Mouse (Mus musculus) midbrain, embryonic 15.5 days (tissue): ENCODE results near the gene Ddx55. TPM values are rescaled to one million over a fixed set of nuclear protein-coding genes. Genes with fewer than 3 reads are reported as not detected.

Source experiments
- ATAC-seq: fragments of 200-750 bp; cut with Nextera tagmentation; replicated peaks from 2 replicates; pipeline ENCODE4 v1.8.0; 2017; ENCODE audit warnings: moderate TSS enrichment
- H3K27ac ChIP-seq: fragments of 300-500 bp; sonication (generic); 2 replicates; pipeline ENCODE4 v1.5.1; 2015; ENCODE audit warnings: mild to moderate bottlenecking, inconsistent platforms
- H3K27me3 ChIP-seq: fragments of 300-500 bp; sonication (generic); replicated peaks from 2 replicates; pipeline ENCODE4 v1.6.1; 2015; ENCODE audit warnings: inconsistent platforms
- H3K36me3 ChIP-seq: fragments of 300-500 bp; sonication (generic); replicated peaks from 2 replicates; pipeline ENCODE4 v1.6.1; 2015; ENCODE audit warnings: inconsistent platforms
- H3K4me1 ChIP-seq: fragments of 300-500 bp; sonication (generic); 2 replicates; pipeline ENCODE4 v1.6.1; 2015; ENCODE audit warnings: inconsistent platforms
- H3K4me2 ChIP-seq: fragments of 300-500 bp; sonication (generic); 2 replicates; pipeline ENCODE4 v1.6.1; 2015; ENCODE audit warnings: inconsistent platforms, mild to moderate bottlenecking, moderate library complexity
- H3K4me3 ChIP-seq: fragments of 300-500 bp; sonication (generic); 2 replicates; pipeline ENCODE4 v1.5.1; 2015; ENCODE audit warnings: mild to moderate bottlenecking, inconsistent platforms
- H3K9ac ChIP-seq: fragments of 300-500 bp; sonication (generic); 2 replicates; pipeline ENCODE4 v1.6.1; 2015; ENCODE audit warnings: mild to moderate bottlenecking, inconsistent platforms
- H3K9me3 ChIP-seq: fragments of 300-500 bp; sonication (generic); 2 replicates; pipeline ENCODE4 v1.6.1; 2016; ENCODE audit warnings: inconsistent platforms
- WGBS: fragments of 180-500 bp; shearing (Covaris S2); methylation state at CpG from one replicate; pipeline ENCODE4 v1.1.7; 2015; ENCODE audit warnings: mixed read lengths; 5-methylcytosine and 5-hydroxymethylcytosine counted together
- polyA plus RNA-seq: library from polyadenylated mRNA; unstranded; fragments of >200 nt; fragmentation: Nextera tagmentation; extraction: Ambion mirVana; gene quantifications from 2 replicates; pipeline ENCODE4 v1.2.1, GENCODE M21; 2015

The Ddx55 gene
- 26.7 and 30.5 TPM in 2 replicates for polyA plus RNA-seq

GRCm38 (mm10) chr5:124552558-124553307, at the start of gene Ddx55:
Gene Ddx55 (plus strand): TSS chr5:124552864.
- Histone ChIP-seq H3K36me3 (peaks cover 28% of the 10 kb centered on the region), H3K27ac (peak within 1 kb of the TSS; percentile 84), H3K27me3 (no peaks in the 10 kb centered on the region), H3K9ac (peak within 1 kb of the TSS; percentile 86), H3K4me1 (peaks cover 15% of the 10 kb centered on the region), H3K9me3 (no peaks in the 10 kb centered on the region), H3K4me3 (peak within 1 kb of the TSS; percentile 93), H3K4me2 (peak within 1 kb of the TSS; percentile 79)
- under 1% methylated on average over 66 of the region's 66 CpGs for WGBS
- peak; percentile 85 for ATAC-seq

DNA sequence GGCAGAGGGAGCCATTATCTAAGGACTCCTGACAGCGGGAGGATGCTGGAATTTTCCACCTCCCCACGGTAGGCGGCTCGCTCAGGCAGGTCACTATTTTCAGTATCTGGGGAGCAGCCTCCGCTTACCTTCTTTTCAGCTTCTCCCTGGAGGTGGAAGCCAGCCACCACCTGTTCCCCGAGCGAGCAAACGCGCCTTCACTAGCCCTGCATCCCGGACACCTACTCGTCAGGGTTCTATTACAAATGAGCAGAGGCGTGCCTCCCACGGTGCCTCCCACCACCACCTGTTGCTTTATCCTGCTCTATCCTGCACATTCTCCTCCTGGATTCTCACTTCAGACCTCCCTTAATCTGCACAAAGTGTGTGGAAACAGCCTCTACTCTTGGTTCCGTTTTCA, 48.9 kb upstream of the Ddx55 start:
- Histone ChIP-seq H3K27me3 (no peaks in the 10 kb centered on the region), H3K9me3 (no peaks in the 10 kb centered on the region), H3K4me2 (no peak overlapping the region), H3K4me3 (no peak overlapping the region), H3K27ac (no peak overlapping the region), H3K36me3 (no peaks in the 10 kb centered on the region), H3K9ac (no peak overlapping the region), H3K4me1 (no peaks in the 10 kb centered on the region)
- 57% methylated on average over 14 of the region's 14 CpGs for WGBS
- ATAC-seq: no peak

GRCm38 (mm10) chr5:124505235-124505634, 47.4 kb upstream of the Ddx55 start:
- Histone ChIP-seq H3K27ac (no peak overlapping the region), H3K9ac (no peak overlapping the region), H3K4me1 (no peaks in the 10 kb centered on the region), H3K4me3 (no peak overlapping the region), H3K27me3 (no peaks in the 10 kb centered on the region), H3K4me2 (no peak overlapping the region), H3K9me3 (no peaks in the 10 kb centered on the region), H3K36me3 (no peaks in the 10 kb centered on the region)
- ATAC-seq: no peak
- WGBS: 96% methylated on average over 4 of the region's 4 CpGs

DNA sequence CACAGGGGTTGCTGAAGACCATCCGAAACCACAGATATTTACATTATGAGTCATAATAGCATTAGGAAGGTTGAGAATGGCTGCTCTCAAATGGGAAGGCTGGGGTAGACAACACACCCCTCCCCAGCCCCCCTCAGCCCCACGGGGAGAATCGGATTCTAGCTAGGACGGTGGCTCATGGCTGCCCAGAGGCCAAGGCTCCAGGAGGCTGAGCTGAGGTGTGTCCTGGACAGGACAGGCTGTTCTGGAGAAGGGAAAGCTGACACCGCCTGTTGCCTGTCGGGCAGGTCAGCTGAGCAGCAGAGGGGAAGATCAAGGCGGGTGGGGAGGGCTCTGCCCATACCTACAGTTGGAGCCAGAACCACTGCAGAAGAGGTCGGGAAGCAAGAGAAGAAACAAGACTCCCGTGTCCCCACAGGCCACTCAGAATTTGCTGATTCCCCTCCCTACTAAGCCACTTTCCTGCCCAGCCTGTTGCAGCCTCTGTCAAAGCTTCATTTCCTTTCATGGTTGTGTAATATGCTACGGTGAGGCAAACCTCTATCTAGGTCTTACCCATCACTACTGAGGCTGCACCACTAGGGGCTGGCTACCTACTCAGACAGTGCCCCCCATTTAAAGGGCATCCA, 45.8 kb upstream of the Ddx55 start:
- H3K27me3 ChIP-seq: no peaks in the 10 kb centered on the region
- no peaks in the 10 kb centered on the region for H3K4me1 ChIP-seq
- no peak overlapping the region for H3K9ac ChIP-seq
- WGBS: 77% methylated on average over 10 of the region's 10 CpGs
- no peak overlapping the region for H3K4me3 ChIP-seq
- H3K36me3 ChIP-seq: no peaks in the 10 kb centered on the region
- no peaks in the 10 kb centered on the region for H3K9me3 ChIP-seq
- H3K27ac ChIP-seq: no peak overlapping the region
- H3K4me2 ChIP-seq: no peak overlapping the region
- ATAC-seq: no peak

DNA sequence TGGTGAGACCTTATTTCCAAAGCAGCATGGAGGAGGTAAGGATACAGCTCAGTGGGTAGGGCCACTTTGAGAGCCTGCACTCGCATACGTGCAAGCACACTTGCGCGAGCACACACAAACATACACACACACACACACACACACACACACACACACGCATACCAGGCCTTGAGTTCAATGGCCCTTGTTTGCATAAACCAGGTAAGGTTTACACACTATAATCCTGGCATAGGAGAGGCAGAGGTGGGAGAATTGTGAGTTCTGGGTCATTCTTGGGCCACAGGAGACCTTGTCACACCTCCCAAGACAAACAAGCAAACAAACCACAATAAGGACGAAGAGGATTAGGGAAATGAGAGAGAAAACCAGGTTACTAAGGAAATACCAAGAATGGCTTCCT, 43.5 kb upstream of the Ddx55 start:
- no peak for ATAC-seq
- Histone ChIP-seq H3K9me3 (no peaks in the 10 kb centered on the region), H3K36me3 (peaks cover 12% of the 10 kb centered on the region), H3K27me3 (no peaks in the 10 kb centered on the region), H3K27ac (no peak overlapping the region), H3K4me3 (no peak overlapping the region), H3K4me1 (no peaks in the 10 kb centered on the region), H3K9ac (no peak overlapping the region), H3K4me2 (no peak overlapping the region)
- WGBS: 98% methylated on average over 6 of the region's 6 CpGs

DNA sequence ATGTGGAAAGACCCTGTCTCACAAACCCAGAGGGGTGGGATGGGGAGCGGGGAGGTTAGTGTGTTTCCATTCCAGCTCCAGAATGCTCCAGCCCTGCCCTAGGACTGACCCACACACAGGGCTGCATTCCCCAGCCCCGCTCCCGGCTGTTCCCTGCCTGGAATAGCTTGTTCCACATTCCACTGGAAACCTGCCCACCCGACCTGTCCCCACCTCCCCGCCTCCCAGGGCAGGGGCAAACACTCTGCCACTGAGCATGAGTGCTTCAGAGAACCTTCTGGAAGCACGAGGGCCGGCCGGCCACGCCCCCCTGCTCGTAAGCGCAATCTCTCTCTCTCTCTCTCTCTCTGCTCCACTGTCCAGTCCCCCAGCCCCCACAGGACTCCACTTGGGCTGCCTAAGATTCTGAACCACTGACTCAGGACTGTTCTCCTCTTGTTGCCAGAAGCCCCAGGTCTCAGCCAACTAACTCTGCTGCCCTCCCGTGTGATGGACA, 42.9 kb upstream of the Ddx55 start:
- no peaks in the 10 kb centered on the region for H3K9me3 ChIP-seq
- no peak overlapping the region for H3K4me3 ChIP-seq
- no peak overlapping the region for H3K4me2 ChIP-seq
- H3K27me3 ChIP-seq: no peaks in the 10 kb centered on the region
- H3K4me1 ChIP-seq: no peaks in the 10 kb centered on the region
- H3K27ac ChIP-seq: no peak overlapping the region
- peaks cover 16% of the 10 kb centered on the region for H3K36me3 ChIP-seq
- ATAC-seq: no peak
- 84% methylated on average over 12 of the region's 12 CpGs for WGBS
- H3K9ac ChIP-seq: no peak overlapping the region

DNA sequence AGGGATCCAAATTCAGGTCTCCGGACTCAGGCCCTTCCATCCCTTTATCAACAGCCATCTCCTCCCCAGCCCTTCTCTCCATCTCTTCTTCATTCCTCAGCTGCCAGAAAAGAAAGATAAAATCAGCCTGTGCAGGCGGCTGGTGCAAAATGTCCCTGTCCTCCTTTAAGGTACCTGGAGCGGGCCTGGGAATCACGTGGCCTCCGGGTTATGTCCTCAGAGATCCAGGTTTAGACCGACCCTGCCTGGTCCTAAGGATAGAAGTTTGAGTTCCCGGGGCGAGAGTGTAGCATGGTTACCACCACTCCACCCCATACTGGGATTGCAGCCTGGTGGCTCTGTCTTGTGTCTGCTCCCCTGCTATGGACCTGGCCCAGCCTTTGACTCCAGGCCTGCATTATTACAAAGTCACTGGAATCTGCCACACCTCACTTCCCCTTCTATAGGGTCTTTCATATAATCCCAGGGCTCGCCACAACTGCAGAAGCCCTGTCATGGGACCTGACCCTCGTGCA, 42.1 kb upstream of the Ddx55 start:
- H3K36me3 ChIP-seq: peaks cover 16% of the 10 kb centered on the region
- no peak overlapping the region for H3K27ac ChIP-seq
- H3K4me1 ChIP-seq: no peaks in the 10 kb centered on the region
- ATAC-seq: no peak
- WGBS: 87% methylated on average over 10 of the region's 10 CpGs
- no peak overlapping the region for H3K9ac ChIP-seq
- H3K27me3 ChIP-seq: no peaks in the 10 kb centered on the region
- H3K4me3 ChIP-seq: no peak overlapping the region
- H3K9me3 ChIP-seq: no peaks in the 10 kb centered on the region
- H3K4me2 ChIP-seq: no peak overlapping the region

DNA sequence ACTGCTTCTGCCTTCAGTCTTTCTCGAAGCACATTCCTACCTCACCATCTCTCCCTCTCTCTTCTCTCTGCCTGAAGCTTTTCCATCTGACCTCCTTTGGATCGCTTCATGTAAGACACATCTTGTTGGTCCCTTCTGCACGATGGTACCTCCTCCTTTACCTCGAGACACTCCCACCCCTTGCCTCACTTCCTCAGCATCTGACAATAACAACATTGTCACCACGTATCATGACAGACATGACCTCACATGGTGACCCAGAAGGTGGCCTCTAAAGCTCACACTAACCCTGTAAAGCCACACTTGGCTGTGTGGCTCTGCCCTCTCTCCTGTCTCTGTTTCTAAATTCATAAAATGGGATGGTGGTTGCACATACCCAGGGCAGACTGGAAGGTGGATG, 36.9 kb upstream of the Ddx55 start:
- no peak for ATAC-seq
- Histone ChIP-seq H3K4me2 (no peak overlapping the region), H3K27me3 (no peaks in the 10 kb centered on the region), H3K36me3 (peaks cover 16% of the 10 kb centered on the region), H3K9ac (no peak overlapping the region), H3K27ac (no peak overlapping the region), H3K9me3 (no peaks in the 10 kb centered on the region), H3K4me3 (no peak overlapping the region), H3K4me1 (no peaks in the 10 kb centered on the region)
- WGBS: 75% methylated on average over 5 of the region's 5 CpGs

GRCm38 (mm10) chr5:124518648-124519047, 34.0 kb upstream of the Ddx55 start:
- Histone ChIP-seq H3K4me2 (no peak overlapping the region), H3K27me3 (no peaks in the 10 kb centered on the region), H3K9me3 (no peaks in the 10 kb centered on the region), H3K9ac (no peak overlapping the region), H3K4me1 (no peaks in the 10 kb centered on the region), H3K4me3 (no peak overlapping the region), H3K27ac (no peak overlapping the region), H3K36me3 (0 out of 2 replicates have a peak, but pooled peaks cover 7% of the 10 kb centered on the region)
- ATAC-seq: no peak
- 51% methylated on average over 10 of the region's 10 CpGs for whole genome bisulfite sequencing

DNA sequence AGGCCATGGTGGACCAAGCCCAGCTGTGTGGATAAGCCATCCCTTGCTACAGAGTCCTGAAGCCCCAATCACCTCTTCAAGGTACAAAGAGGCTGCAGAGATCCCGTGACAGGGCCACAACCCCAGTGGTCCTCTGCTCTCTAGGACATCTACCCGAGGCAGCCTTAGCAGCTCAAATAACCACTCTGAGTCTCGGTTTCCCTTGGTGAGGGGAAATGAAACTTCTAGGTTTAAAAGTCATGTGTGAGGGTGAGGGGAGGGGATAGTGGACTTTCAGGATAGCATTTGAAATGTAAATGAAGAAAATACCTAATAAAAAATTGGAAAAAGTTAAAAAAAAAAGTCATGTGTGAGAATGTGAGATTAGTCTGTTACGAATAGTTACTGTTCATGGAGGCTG, 31.1 kb upstream of the Ddx55 start:
- Histone ChIP-seq H3K4me1 (no peaks in the 10 kb centered on the region), H3K4me2 (no peak overlapping the region), H3K4me3 (no peak overlapping the region), H3K9ac (no peak overlapping the region), H3K27ac (no peak overlapping the region), H3K27me3 (no peaks in the 10 kb centered on the region), H3K9me3 (no peaks in the 10 kb centered on the region), H3K36me3 (no peaks in the 10 kb centered on the region)
- WGBS: 93% methylated on average over 4 of the region's 4 CpGs
- no peak for ATAC-seq

GRCm38 (mm10) chr5:124523032-124523431, 29.6 kb upstream of the Ddx55 start:
- ATAC-seq: no peak
- peaks cover under 1% of the 10 kb centered on the region; the same call in 1 of the 2 replicates for H3K4me1 ChIP-seq
- no peak overlapping the region for H3K4me2 ChIP-seq
- no peak overlapping the region for H3K27ac ChIP-seq
- H3K9me3 ChIP-seq: no peaks in the 10 kb centered on the region
- no peak overlapping the region for H3K9ac ChIP-seq
- no peak overlapping the region for H3K4me3 ChIP-seq
- no peaks in the 10 kb centered on the region for H3K36me3 ChIP-seq
- 97% methylated on average over 8 of the region's 8 CpGs for WGBS
- no peaks in the 10 kb centered on the region for H3K27me3 ChIP-seq

GRCm38 (mm10) chr5:124524943-124525342, 27.7 kb upstream of the Ddx55 start:
- H3K4me1 ChIP-seq: peaks cover 20% of the 10 kb centered on the region
- H3K27ac ChIP-seq: no peak overlapping the region
- no peaks in the 10 kb centered on the region for H3K9me3 ChIP-seq
- no peak overlapping the region for H3K9ac ChIP-seq
- no peaks in the 10 kb centered on the region for H3K36me3 ChIP-seq
- no peak for ATAC-seq
- 96% methylated on average over 5 of the region's 5 CpGs for WGBS
- H3K27me3 ChIP-seq: no peaks in the 10 kb centered on the region
- no peak overlapping the region for H3K4me3 ChIP-seq
- H3K4me2 ChIP-seq: no peak overlapping the region
